Mouse (Mus musculus): ENCODE results near the gene Znhit3. TPM values are rescaled to one million over a fixed set of nuclear protein-coding genes. Genes with fewer than 3 reads are reported as not detected.
"Not testable (repeated sequence)": the region's sequence is repeated elsewhere in the genome, so short reads cannot be mapped to it uniquely, and the experiment has no call there.

Gene Znhit3
- total RNA-seq, 1 experiment from 2014 or later: 12.0 TPM

DNA sequence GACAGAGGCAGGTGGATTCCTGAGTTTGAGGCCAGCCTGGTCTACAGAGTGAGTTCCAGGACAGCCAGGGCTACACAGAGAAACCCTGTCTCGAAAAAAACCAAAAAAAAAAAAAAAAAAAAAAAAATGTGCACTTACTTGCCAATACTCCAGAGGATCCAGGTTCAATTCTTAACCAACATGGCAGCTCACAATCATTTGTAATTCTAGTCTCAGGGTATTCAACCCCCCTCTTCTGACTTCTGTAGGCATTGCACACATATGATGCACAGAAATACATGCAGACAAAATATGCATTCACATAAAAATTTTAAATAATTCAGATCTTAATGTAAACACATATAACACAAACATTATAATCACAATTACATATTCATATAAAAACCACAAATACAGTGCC, 40.1 kb downstream of the Znhit3 start:
- DNase-seq: not testable (repeated sequence)

DNA sequence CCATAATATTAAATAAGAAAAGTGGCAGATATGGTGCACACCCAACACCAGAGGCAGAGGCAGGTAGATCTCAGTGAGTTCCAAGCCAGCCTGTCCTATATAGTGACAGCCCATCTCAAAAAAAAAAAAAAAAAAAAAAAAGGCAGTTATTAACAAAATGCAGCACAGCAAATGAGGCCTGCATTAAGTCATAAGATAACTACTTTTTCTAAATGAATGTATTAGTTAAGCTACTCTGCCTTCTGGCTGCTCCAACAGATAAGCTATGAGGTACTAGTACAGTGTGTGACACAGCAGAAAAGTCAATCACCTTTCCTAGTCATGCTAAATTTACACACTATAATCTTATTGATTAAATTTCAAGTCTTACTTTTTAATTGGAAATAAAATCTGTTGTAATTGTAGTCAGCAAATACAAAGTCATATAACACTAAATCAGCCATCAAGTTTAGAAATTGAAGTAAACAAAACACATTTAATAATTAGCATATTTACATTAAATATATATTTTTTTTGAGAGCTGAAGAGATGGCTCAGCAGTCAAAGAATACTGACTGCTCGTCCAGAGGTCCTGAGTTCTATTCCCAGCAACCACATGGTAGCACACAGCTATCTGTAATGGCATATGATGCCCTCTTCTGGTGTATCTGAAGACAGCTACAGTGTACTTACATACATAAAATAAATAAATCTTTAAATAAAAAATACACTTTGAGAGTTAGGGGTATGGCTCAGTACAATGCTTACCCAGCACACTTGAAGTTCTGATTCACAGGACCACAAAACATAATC, 42.9 kb downstream of the Znhit3 start:
- DNase-seq: no peak

DNA sequence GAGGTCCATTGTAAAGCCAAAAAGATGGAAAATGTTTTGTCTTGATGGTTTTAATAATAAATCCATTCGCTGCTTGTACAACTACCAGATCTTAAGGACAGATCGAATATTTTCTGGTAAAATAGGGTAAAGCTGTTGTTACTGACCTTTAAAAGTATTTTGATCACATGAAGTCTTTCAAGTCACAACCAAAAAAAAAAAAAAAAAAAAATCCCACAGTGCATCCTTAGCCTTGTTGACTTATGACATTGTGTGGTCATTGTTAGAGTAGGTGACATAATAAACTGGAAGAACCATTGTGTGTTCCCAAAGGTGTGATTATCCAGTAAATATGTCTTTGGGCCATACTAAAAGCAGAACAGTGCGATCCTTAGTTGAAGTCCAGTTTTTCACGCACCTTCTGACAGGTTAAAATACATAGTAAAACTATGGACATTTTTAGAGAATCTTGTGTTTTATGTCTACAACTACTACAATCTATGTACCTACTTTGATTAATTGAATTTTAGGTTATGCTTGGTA, 44.6 kb downstream of the Znhit3 start:
- no peak for DNase-seq

DNA sequence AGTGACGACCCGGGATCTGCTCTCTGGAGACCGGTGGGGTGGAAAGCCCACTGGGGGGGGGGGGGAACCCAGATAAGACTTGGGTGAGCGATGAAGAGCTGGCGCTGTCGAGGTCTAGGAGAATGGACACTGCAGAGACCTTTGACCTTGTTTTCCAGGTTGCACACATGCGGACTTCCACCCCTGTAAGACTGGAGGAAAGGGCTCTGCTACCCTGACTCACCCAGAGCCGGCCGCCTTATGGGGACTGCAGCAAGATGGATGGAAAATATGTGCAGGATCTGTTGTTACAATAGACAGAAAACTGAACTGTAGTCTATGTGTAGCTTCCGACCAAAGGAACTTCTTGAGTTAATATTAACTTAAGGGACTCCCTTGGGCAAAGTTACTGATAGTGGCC, 45.1 kb downstream of the Znhit3 start:
- DNase-seq: no peak

DNA sequence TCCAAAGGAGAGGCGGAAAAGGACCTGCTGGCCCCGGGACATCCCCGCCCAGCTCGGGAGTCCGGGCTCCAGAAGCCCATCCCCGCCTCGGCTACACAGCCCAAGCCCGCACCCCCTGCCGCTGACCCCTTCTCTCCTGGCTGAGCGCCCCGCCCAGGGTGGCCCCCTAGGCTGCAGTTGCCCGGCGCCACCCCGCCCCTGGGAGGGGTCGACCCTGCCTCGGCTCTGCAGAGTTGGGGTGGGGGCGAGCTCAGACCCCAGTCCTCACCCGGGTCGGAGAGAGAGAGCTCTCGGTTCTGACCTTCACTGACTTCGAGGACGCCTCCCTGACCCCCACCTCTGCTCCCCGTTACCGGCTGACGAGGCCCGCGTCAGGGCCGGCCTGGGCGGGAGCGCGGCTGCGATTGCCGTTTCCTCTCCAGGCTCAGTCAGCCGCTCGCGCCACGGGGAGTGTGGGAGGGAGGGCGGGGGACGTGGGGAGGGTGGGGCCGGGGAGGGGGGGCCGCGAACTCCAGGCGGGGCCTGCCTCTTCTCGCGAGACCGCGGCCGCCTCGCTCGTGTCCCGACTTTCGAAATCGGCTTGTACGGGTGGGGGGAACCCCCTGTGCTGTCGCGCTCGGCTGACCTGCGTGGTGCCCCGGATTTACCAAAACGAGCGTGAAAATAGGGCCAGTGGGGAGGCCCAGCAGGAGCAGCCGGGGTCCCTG, 45.7 kb downstream of the Znhit3 start, which contains the start of gene Ggnbp2:
Gene Ggnbp2 (minus strand): TSS at position 481 of the 707 bp plus-strand sequence.
- DNase-seq: peak; percentile 97

DNA sequence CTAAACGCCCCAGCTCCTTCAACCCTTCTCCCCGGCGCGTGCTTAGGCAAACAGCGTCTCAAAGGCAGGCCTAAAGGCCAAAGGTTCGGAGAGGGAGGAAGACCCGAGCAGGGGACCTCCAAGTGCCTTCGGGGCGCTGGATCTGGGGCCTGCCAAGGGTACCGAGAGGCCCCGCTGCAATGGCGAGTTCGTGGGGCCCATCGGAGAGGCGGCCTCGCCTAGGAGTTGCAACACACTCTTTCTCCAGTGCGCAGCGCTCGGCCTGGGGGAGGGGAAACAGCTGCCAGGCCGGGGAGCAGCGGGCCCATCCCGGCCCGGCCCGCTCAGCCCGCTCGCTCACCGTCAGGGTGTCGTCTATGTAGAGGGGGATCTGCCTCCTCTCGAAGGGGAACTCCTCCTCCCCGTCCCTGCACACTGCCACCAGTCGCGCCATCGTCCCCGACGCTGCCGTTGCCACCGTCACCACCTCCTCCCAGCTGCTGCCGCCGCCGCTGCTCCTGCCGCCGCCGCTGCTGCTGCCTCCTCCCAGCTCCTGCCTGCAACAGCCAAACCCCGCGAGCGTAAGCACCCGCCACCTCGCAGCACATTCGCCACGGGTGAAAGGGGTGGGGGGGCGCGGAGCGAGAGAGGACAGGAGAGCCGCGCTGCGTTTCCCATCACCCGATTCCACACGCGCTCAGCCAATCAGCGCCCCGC, 46.5 kb downstream of the Znhit3 start:
- DNase-seq: peak; percentile 99

DNA sequence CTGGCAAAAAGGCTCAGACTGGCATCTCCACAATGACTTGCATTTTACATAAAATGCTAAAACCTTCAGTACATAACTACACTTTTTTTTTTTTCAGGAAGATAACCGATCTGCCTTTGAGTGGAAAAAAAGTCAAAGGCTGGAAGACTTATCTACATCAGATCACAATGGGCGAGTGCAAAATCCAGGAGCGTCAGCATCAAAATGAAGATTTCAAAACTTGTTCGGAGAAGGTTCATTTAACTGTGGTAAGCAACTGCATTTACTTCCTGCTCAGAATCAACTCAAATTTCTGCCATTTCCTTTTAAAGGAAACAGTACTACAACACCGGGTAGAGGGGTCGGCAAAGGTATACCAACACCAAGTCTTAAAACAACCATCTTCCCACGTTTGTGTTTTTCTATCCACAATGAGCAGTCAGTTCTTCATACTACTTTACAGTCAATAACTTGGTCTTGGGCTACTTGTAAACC, 47.3 kb downstream of the Znhit3 start:
- DNase-seq: no peak

DNA sequence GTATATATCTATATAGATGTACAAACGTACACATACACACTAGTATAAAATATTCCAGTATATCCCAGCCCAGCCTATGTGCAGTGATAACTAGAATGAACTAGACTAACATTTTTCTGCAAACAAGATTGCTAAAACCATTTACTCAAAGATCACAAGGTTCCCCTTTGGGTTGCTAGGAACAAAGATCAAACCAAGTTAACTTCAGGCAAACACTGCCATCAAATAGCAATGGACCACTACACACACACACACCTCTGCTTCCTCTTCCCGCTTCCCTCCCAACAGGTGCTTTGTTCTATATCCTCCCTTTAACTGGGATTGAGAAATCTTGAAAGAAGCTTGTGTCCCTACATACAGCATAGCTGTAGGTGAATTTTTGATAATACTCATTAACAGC, 48.6 kb downstream of the Znhit3 start:
- DNase-seq: no peak

DNA sequence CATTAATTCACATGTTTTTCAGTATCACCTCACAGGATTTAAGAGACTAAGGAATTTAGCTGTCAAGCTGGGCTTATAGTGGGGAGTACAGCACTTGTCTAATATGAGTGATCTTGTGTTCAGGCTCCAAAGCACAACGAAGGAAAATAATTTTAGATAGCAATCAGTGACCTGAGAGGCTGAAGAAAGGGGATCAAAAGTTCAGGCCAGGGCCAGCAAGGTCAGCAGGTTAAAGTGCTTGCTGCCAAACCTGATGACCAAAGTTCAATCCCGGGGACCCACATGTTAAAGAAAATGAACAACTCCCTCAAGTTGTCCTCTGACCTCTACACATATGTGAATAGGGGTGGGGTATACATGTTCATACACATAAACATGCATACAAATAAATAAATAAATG, 50.9 kb downstream of the Znhit3 start:
- no peak for DNase-seq

Small RNAs within 50 kb of the gene (microRNA-seq; reads per million reads assigned to microRNA genes)
- gene Gm23564: 0 reads per million in 2 experiments

Other genes starting within 250 kb of the Znhit3 start
- gene Mrm1, start 96.9 kb downstream of the Znhit3 start, total RNA-seq (2021): 14.0 and 18.1 TPM in 2 replicates
- 49.4 and 49.8 TPM in 2 replicates for gene Dhrs11, start 87.4 kb downstream of the Znhit3 start, total RNA-seq (2021)
- 74.2 and 77.0 TPM in 2 replicates for gene Ggnbp2, start 45.5 kb downstream of the Znhit3 start, total RNA-seq (2021)
- 13.6 and 18.6 TPM in 2 replicates for gene Myo19, start 36.2 kb downstream of the Znhit3 start, total RNA-seq (2021)
- 8.9 and 9.2 TPM in 2 replicates for gene Pigw, start 36.1 kb downstream of the Znhit3 start, total RNA-seq (2021)
- gene Car4, start 41.4 kb upstream of the Znhit3 start, total RNA-seq (2021): 44.1 and 70.3 TPM in 2 replicates
- 29.1 and 37.5 TPM in 2 replicates for gene Usp32, start 223.8 kb upstream of the Znhit3 start, total RNA-seq (2021)

Measured in adrenal gland, postnatal 14 days (tissue).